Mouse (Mus musculus) v-Abl transformed pro-B cells (cell line): ENCODE data around the gene Gm21958.

Experiments
- in situ Hi-C, 2 experiments: fragments of 400-800 bp; cut with MboI; formaldehyde crosslinking; loops; one replicate each; pipeline ENCODE4 v1.15.1; 2025; ENCODE audit not compliant: unreplicated experiment in 2 of 2

Gm21958 gene

GRCm38 (mm10) chr3:54714253-54714652 lies at the start of gene Gm21958:
Gene Gm21958, minus strand, starts transcription at chr3:54714353.
- in situ Hi-C loops: no loop called here

GRCm38 (mm10) chr3:54761258-54761657 lies 47.1 kb upstream of the Gm21958 start:
- in situ Hi-C loops: no loop called here

DNA sequence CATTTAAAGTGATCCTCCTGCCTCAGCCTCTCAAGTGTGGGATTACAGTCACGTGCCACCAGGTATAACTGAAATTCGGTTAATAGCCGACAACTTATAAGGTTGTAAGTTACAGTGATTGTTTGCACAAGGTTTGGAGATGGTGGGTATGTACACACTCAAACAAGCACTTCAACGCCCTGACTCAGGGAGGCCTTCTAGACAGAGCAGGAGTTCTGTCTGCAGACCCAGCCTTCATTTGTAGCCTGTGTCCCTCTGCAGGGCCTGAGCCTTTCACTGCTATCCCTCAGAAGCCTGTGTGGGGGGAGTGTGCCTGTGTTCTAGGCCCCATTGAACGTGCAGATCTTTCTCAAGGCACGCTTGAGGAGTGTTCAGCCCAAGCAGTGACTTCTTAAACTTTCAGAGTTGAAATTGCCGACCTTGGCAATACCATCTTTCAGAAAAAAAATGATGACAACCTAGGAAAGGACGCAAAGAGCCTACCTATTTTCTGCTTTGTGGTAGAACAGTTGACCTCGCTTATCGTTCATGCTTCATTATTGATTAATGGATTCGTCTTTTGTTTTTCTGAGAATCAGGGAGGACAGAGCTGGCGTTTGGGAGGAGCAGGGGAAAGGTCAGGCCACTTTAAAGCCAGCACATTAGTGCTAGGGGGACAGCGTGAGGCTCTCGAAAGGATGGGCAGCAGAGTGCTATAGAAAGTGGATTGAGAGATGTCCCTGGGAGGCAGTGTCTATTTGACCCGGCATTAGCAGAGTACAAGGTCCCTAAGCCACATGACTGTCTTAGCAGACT lies 46.4 kb upstream of the Gm21958 start:
- in situ Hi-C loops: no loop called here

DNA sequence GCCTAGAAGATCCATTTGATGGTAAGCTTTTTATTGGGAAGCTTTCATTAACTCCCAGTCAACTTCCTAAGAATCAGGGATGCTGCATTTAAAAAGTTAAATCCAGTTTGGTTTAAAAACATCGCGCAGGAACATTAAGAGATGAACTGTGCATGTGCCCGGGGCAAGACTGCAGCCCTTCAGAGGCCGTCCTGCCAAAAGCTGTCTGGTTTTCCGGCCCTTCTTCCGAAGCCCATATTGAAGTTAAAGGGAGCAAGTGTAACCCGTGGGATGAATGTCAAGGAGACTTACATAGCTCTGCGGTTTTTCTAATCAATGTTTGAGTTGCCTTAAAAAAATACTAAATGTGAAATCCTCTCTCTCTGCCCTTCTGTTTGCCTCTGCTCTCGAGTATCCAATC lies 45.1 kb upstream of the Gm21958 start:
- in situ Hi-C loops: loop anchor here in 1 of 2 experiments (10.0 kb wide), 1 partner anchor 46 kb away; the partner anchor contains the start of gene Rfxap

DNA sequence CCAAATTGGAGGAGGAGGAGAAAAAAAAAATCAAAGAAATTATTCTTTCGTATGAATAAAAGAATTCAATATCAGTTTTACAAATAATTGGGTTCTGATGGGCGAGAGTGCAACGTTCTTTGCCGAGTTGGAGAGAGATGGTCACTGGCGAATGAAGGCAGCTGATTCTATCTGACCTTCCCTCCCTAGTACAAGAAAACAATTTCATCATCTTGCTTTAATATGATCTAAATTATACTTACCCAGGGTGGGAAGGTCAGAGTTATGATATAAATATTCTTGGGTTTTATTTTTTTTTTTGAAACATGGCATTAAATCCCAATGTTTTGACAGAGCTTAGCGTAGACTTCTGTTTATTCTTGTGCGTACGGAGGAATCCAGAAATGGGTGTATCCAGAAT lies 43.3 kb upstream of the Gm21958 start:
- in situ Hi-C loops: loop anchor here in 1 of 2 experiments (10.0 kb wide), 1 partner anchor 47 kb away; the partner anchor contains the start of gene Rfxap

- in situ Hi-C loops: loop anchor here in 1 of 2 experiments (10.0 kb wide), 1 partner anchor 49 kb away; the partner anchor contains the start of gene Rfxap
Observed at GRCm38 (mm10) chr3:54756058-54756457, 41.9 kb upstream of the Gm21958 start.

DNA sequence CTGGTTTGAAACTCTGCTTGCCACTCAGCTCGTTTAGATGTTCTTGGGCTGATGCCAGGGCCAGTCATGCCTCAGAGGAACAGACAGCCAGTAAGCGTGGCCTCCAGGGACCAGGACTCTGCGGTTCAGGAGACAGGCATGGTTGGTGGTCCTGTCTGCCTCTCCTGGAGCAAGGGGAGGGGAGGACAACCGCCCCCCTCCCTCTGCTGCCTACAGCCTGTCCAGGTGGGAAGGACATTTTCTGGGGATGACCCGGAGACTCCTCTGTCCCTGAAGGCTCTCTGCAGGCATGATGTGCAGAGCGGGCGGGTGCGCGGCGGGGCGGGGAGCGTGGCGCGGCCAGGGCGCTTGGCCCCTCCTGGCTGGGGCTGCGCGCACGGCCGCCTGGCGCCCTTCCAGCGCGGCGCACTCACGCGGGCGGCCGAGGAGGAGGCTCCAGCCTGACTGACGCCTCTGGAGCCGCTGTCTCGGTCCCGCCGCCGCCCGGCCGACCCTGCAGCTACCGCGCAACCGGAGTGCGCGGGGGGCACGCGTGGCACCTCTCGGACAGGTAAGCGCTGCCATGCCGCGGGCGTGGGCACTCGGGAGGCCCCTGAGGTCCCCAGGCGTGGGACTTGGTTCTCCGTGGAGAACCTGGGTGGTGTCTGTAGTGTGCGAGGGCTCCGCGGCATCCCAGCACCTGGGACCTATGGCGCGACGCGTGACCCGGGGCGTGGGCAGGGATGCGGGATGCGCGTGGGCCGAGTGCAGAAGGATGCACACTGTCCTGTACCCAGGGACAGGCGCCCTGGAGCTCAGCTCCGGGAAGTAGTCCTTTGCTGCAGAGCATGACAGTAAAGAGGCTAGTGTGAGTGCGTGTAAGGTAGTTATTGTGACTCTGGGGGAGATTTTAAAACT lies 41.2 kb upstream of the Gm21958 start, which contains the start of gene Smad9:
Gene Smad9, plus strand, starts transcription at position 438 of the 897 bp plus-strand sequence.
- in situ Hi-C loops: loop anchor here in 1 of 2 experiments (10.0 kb wide), 1 partner anchor 49 kb away; the partner anchor contains the start of gene Rfxap

DNA sequence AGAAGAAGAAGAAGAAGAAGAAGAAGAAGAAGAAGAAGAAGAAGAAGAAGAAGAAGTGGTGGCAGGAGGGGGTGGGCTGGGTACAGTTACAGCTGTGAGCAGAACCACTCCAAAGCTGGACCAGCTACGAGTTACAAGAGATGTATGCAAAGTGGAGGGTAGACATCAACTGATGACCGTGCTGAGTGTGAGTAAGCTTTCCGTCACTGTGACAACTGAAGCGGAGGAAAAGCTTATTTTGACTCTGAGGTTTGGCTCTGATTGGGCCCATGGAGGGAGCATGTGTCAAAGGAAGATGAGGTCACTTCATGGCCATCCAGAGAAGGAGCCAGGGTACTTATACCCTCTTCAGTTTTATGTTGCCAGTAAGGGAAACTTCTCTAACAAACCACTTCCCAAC lies 39.3 kb upstream of the Gm21958 start:
- in situ Hi-C loops: loop anchor here in 1 of 2 experiments (10.0 kb wide), 1 partner anchor 51 kb away; the partner anchor contains the start of gene Rfxap

DNA sequence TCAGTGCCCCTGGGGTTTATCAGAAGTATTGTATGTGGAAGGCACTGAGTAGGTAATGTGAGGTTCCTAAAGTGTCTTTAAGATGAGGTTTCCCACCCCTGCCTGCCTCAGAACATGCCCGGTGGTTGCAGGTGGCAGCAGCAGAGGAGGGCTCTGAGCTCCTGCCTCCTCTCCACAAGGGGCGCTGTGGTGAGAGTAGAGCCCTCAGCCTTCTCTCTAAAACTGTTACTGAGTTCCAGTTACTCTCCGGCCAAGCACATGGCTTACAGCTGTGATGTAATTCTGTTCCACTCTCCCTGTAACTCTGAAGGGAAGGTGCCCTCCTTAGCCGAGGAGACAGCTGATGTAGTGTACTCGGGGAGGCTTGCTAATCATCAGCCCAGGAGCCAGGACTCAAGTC lies 31.6 kb upstream of the Gm21958 start:
- in situ Hi-C loops: no loop called here

DNA sequence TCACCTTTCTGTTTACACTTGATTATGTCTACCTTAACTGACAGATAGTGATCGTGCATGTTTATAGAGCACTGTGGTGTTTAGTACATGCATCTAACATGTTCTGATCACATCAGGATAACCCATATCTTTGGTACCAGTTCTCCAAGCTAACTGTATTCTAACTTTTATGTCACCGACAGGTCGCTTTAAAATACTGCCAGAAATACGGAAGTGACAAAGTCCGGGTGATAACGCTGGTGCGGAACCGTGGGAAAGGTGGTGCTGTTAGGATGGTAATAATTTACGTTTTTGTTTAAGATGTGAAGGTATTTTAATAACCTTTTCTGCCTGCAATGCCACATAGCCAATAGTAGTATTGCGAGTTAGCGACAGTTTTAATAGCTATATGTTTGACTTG lies 27.8 kb upstream of the Gm21958 start:
- in situ Hi-C loops: no loop called here

DNA sequence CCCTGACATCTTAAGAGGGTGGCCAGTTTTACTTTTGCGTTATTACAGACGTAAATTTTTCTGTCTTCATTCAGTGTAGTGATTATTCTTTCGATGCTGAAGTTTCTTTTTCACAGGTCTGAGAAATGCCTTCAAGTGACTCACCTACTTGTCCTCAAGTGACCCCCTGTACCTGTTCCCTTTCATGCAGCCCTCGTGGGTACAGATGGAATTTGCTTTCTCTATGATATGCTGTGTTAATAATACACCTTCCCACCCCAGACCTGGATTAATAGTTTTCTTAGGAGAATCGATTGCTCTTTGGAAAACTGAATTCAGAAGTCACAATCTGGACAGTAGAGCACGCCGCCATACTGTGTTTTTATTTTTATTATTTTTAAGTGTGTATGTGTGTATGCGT lies 23.2 kb upstream of the Gm21958 start:
- in situ Hi-C loops: loop anchor here in 1 of 2 experiments (10.0 kb wide), 1 partner anchor 77 kb away; no protein-coding TSS in a partner anchor

- in situ Hi-C loops: loop anchor here in 1 of 2 experiments (10.0 kb wide), 1 partner anchor 78 kb away; no protein-coding TSS in a partner anchor
Observed at GRCm38 (mm10) chr3:54736101-54736927, 22.2 kb upstream of the Gm21958 start.

DNA sequence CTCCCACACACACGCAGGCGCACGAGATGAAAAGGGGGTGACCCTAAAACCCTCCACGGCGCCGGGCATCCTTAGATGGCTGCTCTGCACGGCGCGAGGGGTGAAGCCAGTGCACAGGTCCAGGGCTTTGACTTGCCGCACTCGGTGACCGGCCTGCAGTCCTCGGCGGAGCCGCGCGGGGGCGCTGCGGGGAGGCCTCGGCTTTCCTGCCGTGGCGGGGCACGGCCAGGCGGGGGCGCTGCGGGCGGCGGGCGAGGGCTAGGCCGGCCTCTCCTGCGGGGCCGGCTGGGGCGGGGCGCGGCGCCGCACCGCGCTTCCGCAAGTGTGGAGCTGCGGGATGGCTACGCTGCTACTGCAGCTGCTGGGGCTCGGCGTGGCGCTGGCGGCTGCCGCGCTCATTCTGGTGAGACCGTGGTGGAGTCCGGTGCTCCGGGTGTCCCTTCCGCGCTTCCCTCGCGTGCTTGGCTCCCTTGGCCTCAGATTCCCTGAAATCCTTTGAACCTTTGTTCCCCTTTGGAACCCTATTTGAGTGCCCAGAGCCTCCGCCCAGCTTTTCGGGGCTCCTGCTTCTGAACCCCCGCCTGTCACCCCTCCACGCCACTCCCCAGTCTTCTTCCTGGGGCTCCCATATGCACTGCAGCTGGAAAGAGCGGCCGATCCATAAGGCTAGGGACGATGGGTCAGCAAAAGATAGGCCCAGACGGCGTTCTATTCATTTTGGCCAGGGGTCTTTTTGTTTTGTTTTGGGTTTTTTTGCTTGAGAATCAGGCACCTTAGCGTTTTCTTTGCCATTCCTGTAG lies 21.3 kb upstream of the Gm21958 start, which contains the start of the genes Exosc8 and Alg5:
Gene Exosc8, minus strand, starts transcription at position 147 of the 800 bp plus-strand sequence.
Gene Alg5, plus strand, starts transcription at position 293 of the 800 bp plus-strand sequence.
- in situ Hi-C loops: loop anchor here in 1 of 2 experiments (10.0 kb wide), 1 partner anchor 79 kb away; no protein-coding TSS in a partner anchor

DNA sequence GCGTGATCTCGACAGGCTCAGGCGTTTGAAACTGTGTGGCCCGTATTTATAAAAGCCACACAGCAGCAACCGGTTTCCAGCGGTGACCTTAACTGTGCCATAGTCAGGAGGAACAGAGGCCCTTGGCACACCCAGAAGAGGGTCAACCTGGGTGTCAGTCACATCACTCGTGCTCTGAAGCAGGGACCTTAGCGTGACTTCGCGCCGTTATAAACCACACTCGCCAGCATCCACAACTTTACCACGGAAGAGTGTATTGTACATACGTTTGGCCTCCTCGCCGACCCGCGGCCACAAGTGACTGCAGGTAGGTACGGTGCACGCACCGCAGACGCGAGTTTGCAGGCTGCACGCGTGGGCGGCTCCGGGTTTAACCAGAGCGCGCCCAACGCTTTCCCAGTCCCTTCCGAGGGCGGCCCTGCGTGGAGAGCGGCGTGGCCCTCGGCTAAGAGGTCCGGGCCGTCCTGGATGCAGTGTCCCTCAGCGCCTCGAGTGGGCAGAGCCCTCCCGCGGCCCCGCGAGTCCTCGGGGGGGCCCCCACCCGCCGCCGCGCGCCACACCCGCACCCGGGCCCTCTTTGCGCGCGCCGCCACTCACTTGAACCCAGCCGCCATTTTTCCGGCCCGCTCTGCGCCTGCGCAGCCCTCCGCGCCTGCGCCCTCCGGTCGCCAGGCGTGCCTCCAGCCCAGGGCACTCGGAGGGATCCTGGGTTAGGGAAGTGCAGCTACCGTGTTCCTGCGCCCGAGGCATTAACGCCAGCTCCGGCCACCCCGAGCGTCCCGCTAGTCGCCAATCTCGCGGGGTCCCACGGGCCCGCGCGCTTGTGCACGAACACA lies 20.5 kb upstream of the Gm21958 start:
- in situ Hi-C loops: loop anchor here in 1 of 2 experiments (10.0 kb wide), 1 partner anchor 80 kb away; no protein-coding TSS in a partner anchor

GRCm38 (mm10) chr3:54732371-54732770 lies 18.2 kb upstream of the Gm21958 start:
- in situ Hi-C loops: loop anchor here in 1 of 2 experiments (10.0 kb wide), 1 partner anchor 82 kb away; no protein-coding TSS in a partner anchor

DNA sequence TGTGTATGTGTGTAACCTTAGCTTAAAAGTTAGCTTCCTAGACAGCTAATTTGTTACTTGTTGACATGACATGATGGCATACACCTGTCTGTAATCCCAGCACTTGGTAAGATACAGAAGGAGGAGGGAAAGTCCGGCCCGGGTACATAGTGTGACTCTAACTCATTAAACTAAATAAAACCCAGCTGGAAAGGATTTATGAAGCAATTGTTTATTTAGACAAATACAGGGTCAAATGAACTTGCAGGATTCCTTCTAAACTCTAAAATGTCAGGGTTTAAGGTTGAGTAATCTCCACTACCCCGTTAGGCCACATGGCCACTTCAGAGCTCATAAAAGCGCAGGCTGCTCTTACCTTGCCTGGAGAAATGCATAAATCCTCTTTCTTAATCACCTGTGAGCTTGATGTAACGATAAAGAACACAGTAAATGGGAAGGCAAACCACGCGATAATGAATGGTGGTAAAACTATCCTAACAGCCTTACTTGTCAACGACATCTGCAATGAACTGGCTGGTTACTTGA lies 17.5 kb upstream of the Gm21958 start:
- in situ Hi-C loops: loop anchor here in 1 of 2 experiments (10.0 kb wide), 1 partner anchor 83 kb away; no protein-coding TSS in a partner anchor

GRCm38 (mm10) chr3:54728100-54728499 lies 13.9 kb upstream of the Gm21958 start:
- in situ Hi-C loops: no loop called here
